26 mouse cellular contexts compared by ENCODE assay signal in the genomic region with DNA sequence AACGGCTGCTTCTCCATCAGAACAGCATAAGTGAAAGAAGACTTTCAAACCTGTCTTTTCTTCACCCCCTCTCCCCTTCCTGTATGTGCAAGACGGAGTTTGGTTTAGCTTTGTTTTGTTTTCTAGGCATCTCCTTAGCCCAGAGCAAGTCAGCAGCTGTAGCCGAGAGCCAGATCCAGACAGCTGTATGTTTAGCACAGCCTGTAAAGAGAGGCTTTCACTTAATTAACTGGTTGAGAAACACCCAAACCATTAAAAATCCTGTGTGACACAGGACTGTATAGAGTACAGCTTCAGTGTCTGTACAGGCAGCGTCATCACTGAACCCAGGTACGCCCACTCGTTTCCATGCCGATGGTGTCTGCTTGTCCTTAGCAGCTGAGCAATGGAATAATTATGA. TPM values are rescaled to one million over a fixed set of nuclear protein-coding genes. Genes with fewer than 3 reads are reported as not detected.
"Had no signal": no experiment of that assay in that cellular context is flagged by ENCODE, and none has a peak within 500 bp of the region (broad histone marks: within the 10 kb centered on the region; RNA-seq: fewer than 3 reads in every experiment).

No protein-coding gene starts in this region.

- H3K9me3 ChIP-seq: liver, embryonic 13.5 days; liver, embryonic 15.5 days; megakaryocyte, embryonic 14.5 days; midbrain, embryonic 13.5 days; midbrain, embryonic 15.5 days; neural tube, embryonic 13.5 days; neural tube, embryonic 15.5 days had no signal

- H3K4me3 ChIP-seq: liver, embryonic 13.5 days; liver, embryonic 15.5 days; megakaryocyte, embryonic 14.5 days; midbrain, embryonic 13.5 days; midbrain, embryonic 15.5 days; neural tube, embryonic 13.5 days; neural tube, embryonic 15.5 days had no signal

- DNase-seq: liver; liver, embryonic 13.5 days; liver, postnatal 0 days; lung, embryonic 14.5 days; retina, postnatal 1 day; right cerebral cortex, adult 18-20 months; right cerebral cortex, postnatal 25 days; right cerebral cortex, postnatal 4 days; spleen, adult 18-20 months; thymus, adult 2 months; thymus, postnatal 14 days; thymus, postnatal 36 days had no signal

- H3K27me3 ChIP-seq: liver, embryonic 15.5 days; midbrain, embryonic 13.5 days; midbrain, embryonic 15.5 days had no signal

- H3K27ac ChIP-seq: liver, embryonic 13.5 days; liver, embryonic 15.5 days; midbrain, embryonic 13.5 days; midbrain, embryonic 15.5 days; neural tube, embryonic 13.5 days; neural tube, embryonic 15.5 days had no signal

- H3K36me3 ChIP-seq: liver, embryonic 13.5 days; liver, embryonic 15.5 days; midbrain, embryonic 13.5 days; midbrain, embryonic 15.5 days; neural tube, embryonic 13.5 days; neural tube, embryonic 15.5 days had no signal

- H3K9ac ChIP-seq: liver, embryonic 13.5 days; liver, embryonic 15.5 days; liver, postnatal 0 days; lung, embryonic 14.5 days; midbrain, embryonic 13.5 days; midbrain, embryonic 15.5 days; neural tube, embryonic 13.5 days; neural tube, embryonic 15.5 days had no signal

- H3K4me2 ChIP-seq: liver, embryonic 11.5 days; liver, embryonic 13.5 days; liver, embryonic 15.5 days; lung, embryonic 14.5 days; midbrain, embryonic 11.5 days; midbrain, embryonic 13.5 days; midbrain, embryonic 15.5 days; neural tube, embryonic 13.5 days; neural tube, embryonic 15.5 days had no signal

- ATAC-seq: liver, postnatal 0 days; midbrain, embryonic 13.5 days; midbrain, embryonic 15.5 days had no signal

- H3K4me1 ChIP-seq: liver, embryonic 13.5 days; liver, embryonic 15.5 days; midbrain, embryonic 15.5 days had no signal

RNA-seq across cellular contexts. Expression of gene Svs1, which starts 38.6 kb away (rescaled TPM):
- polyA plus RNA-seq: liver, embryonic 11.5 days; liver, embryonic 13.5 days; liver, embryonic 15.5 days; liver, postnatal 0 days; lung, embryonic 14.5 days; macrophage; midbrain, embryonic 11.5 days; midbrain, embryonic 13.5 days; midbrain, embryonic 15.5 days; midbrain, postnatal 0 days; neural tube, embryonic 11.5 days; neural tube, embryonic 13.5 days; neural tube, embryonic 15.5 days; small intestine, adult 2 months; stomach, embryonic 14.5 days; stomach, embryonic 16.5 days had no signal

RNA-seq across cellular contexts. Expression of gene Doxl2, which starts 50.5 kb away (rescaled TPM):
- polyA plus RNA-seq: liver, embryonic 11.5 days; liver, embryonic 13.5 days; liver, embryonic 15.5 days; liver, postnatal 0 days; lung, embryonic 14.5 days; macrophage; midbrain, embryonic 11.5 days; midbrain, embryonic 13.5 days; midbrain, embryonic 15.5 days; midbrain, postnatal 0 days; neural tube, embryonic 11.5 days; neural tube, embryonic 13.5 days; neural tube, embryonic 15.5 days; small intestine, adult 2 months; stomach, embryonic 14.5 days; stomach, embryonic 16.5 days had no signal
